Mouse (Mus musculus): ENCODE data around the gene Srrt. TPM values are rescaled to one million over a fixed set of nuclear protein-coding genes. Genes with fewer than 3 reads are reported as not detected.
A peak's percentile ranks its signal among the peaks of the same experiment; 100 is the strongest.

Srrt gene
- 58.6 and 69.9 TPM in 2 replicates for polyA plus RNA-seq (2014; fragmentation: Nextera tagmentation; extraction: Ambion mirVana)

- H3K27ac ChIP-seq (replicated peaks in 1 of 2; ENCODE audit: control insufficient read depth in 1 of 2, insufficient read depth in 1 of 2, low read depth in 2 of 2, low read length in 2 of 2): peak within 1 kb of the TSS; percentile 87 to 95
- under 1% methylated on average over 64 of the region's 72 CpGs for WGBS
- H3K9ac ChIP-seq (ENCODE audit: low read length): peak within 1 kb of the TSS; percentile 98
- H3K9me3 ChIP-seq (ENCODE audit: control insufficient read depth, low read length): no peaks in the 10 kb centered on the region
- peaks cover 4 to 42% of the 10 kb centered on the region in 2 experiments for H3K4me1 ChIP-seq (ENCODE audit: control insufficient read depth in 2 of 2, insufficient read depth in 2 of 2, low read length in 2 of 2)
- peak within 1 kb of the TSS; percentile 91 to 97 for H3K4me3 ChIP-seq (ENCODE audit: control insufficient read depth in 1 of 2, insufficient read depth in 1 of 2, low read depth in 1 of 2, low read length in 2 of 2)
- no peaks in the 10 kb centered on the region for H3K27me3 ChIP-seq (ENCODE audit: control insufficient read depth, insufficient read depth, low read length)
- H3K4me2 ChIP-seq (ENCODE audit: low read length): peak within 1 kb of the TSS; percentile 77
- H3K36me3 ChIP-seq (ENCODE audit: control insufficient read depth, insufficient read depth, low read length): peaks cover 71% of the 10 kb centered on the region
- peak; percentile 78 for ATAC-seq (ENCODE audit: insufficient number of reproducible peaks, insufficient read depth, low FRiP score, low read depth)
These were observed at the start of gene Srrt for GRCm38 (mm10) chr5:137307071-137307912. Gene Srrt (minus strand): TSS chr5:137307674.

- Histone ChIP-seq H3K9ac (ENCODE audit: low read length) (no peak overlapping the region), H3K9me3 (ENCODE audit: control insufficient read depth, low read length) (no peaks in the 10 kb centered on the region), H3K4me2 (ENCODE audit: low read length) (peak overlapping the region; percentile 78), H3K27ac (replicated peaks in 1 of 2; ENCODE audit: control insufficient read depth in 1 of 2, insufficient read depth in 1 of 2, low read depth in 2 of 2, low read length in 2 of 2) (no peak overlapping the region), H3K4me3 (ENCODE audit: control insufficient read depth in 1 of 2, insufficient read depth in 1 of 2, low read depth in 1 of 2, low read length in 2 of 2) (no peak overlapping the region), H3K4me1 (ENCODE audit: control insufficient read depth in 2 of 2, insufficient read depth in 2 of 2, low read length in 2 of 2) (peaks cover 15 to 19% of the 10 kb centered on the region in 2 experiments), H3K27me3 (ENCODE audit: control insufficient read depth, insufficient read depth, low read length) (no peaks in the 10 kb centered on the region), H3K36me3 (ENCODE audit: control insufficient read depth, insufficient read depth, low read length) (peaks cover 57% of the 10 kb centered on the region)
- 78% methylated on average over 17 of the region's 17 CpGs for WGBS
- ATAC-seq (ENCODE audit: insufficient number of reproducible peaks, insufficient read depth, low FRiP score, low read depth): no peak
These were observed 46.6 kb upstream of the Srrt start for GRCm38 (mm10) chr5:137354091-137354490.

- 10% methylated on average over 16 of the region's 16 CpGs for WGBS
- Histone ChIP-seq H3K9me3 (ENCODE audit: control insufficient read depth, low read length) (no peaks in the 10 kb centered on the region), H3K27me3 (ENCODE audit: control insufficient read depth, insufficient read depth, low read length) (no peaks in the 10 kb centered on the region), H3K4me1 (ENCODE audit: control insufficient read depth in 2 of 2, insufficient read depth in 2 of 2, low read length in 2 of 2) (peaks cover 23 to 32% of the 10 kb centered on the region in 2 experiments), H3K4me3 (ENCODE audit: control insufficient read depth in 1 of 2, insufficient read depth in 1 of 2, low read depth in 1 of 2, low read length in 2 of 2) (peak overlapping the region; percentile 59 to 91), H3K9ac (ENCODE audit: low read length) (peak overlapping the region; percentile 97), H3K36me3 (ENCODE audit: control insufficient read depth, insufficient read depth, low read length) (peaks cover 39% of the 10 kb centered on the region), H3K27ac (replicated peaks in 1 of 2; ENCODE audit: control insufficient read depth in 1 of 2, insufficient read depth in 1 of 2, low read depth in 2 of 2, low read length in 2 of 2) (peak overlapping the region; percentile 6 to 98; a peak in 3 of 4 replicates), H3K4me2 (ENCODE audit: low read length) (peak overlapping the region; percentile 78)
- ATAC-seq (ENCODE audit: insufficient number of reproducible peaks, insufficient read depth, low FRiP score, low read depth): no peak
These were observed 44.8 kb upstream of the Srrt start for GRCm38 (mm10) chr5:137352011-137352975.

GRCm38 (mm10) chr5:137351394-137351793 lies 43.9 kb upstream of the Srrt start:
- no peak for ATAC-seq (ENCODE audit: insufficient number of reproducible peaks, insufficient read depth, low FRiP score, low read depth)
- peak overlapping the region; percentile 78 for H3K4me2 ChIP-seq (ENCODE audit: low read length)
- H3K9me3 ChIP-seq (ENCODE audit: control insufficient read depth, low read length): no peaks in the 10 kb centered on the region
- peaks cover 30% of the 10 kb centered on the region for H3K36me3 ChIP-seq (ENCODE audit: control insufficient read depth, insufficient read depth, low read length)
- H3K27ac ChIP-seq (replicated peaks in 1 of 2; ENCODE audit: control insufficient read depth in 1 of 2, insufficient read depth in 1 of 2, low read depth in 2 of 2, low read length in 2 of 2): peak overlapping the region; percentile 29 to 98
- no peaks in the 10 kb centered on the region for H3K27me3 ChIP-seq (ENCODE audit: control insufficient read depth, insufficient read depth, low read length)
- peaks cover 25 to 39% of the 10 kb centered on the region in 2 experiments for H3K4me1 ChIP-seq (ENCODE audit: control insufficient read depth in 2 of 2, insufficient read depth in 2 of 2, low read length in 2 of 2)
- peak overlapping the region; percentile 97 for H3K9ac ChIP-seq (ENCODE audit: low read length)
- 32% methylated on average over 4 of the region's 4 CpGs for WGBS
- peak overlapping the region; percentile 59 to 91 for H3K4me3 ChIP-seq (ENCODE audit: control insufficient read depth in 1 of 2, insufficient read depth in 1 of 2, low read depth in 1 of 2, low read length in 2 of 2)

- Histone ChIP-seq H3K4me3 (ENCODE audit: control insufficient read depth in 1 of 2, insufficient read depth in 1 of 2, low read depth in 1 of 2, low read length in 2 of 2) (peak overlapping the region; percentile 59 to 91), H3K9ac (ENCODE audit: low read length) (peak overlapping the region; percentile 97), H3K4me2 (ENCODE audit: low read length) (peak overlapping the region; percentile 78), H3K4me1 (ENCODE audit: control insufficient read depth in 2 of 2, insufficient read depth in 2 of 2, low read length in 2 of 2) (peaks cover 27 to 43% of the 10 kb centered on the region in 2 experiments), H3K36me3 (ENCODE audit: control insufficient read depth, insufficient read depth, low read length) (peaks cover 27% of the 10 kb centered on the region), H3K9me3 (ENCODE audit: control insufficient read depth, low read length) (no peaks in the 10 kb centered on the region), H3K27ac (replicated peaks in 1 of 2; ENCODE audit: control insufficient read depth in 1 of 2, insufficient read depth in 1 of 2, low read depth in 2 of 2, low read length in 2 of 2) (peak overlapping the region; percentile 29 to 98), H3K27me3 (ENCODE audit: control insufficient read depth, insufficient read depth, low read length) (no peaks in the 10 kb centered on the region)
- ATAC-seq (ENCODE audit: insufficient number of reproducible peaks, insufficient read depth, low FRiP score, low read depth): no peak
- 8% methylated on average over 8 of the region's 8 CpGs for WGBS
These were observed 43.5 kb upstream of the Srrt start for GRCm38 (mm10) chr5:137351058-137351380.

- peak overlapping the region; percentile 59 to 91 for H3K4me3 ChIP-seq (ENCODE audit: control insufficient read depth in 1 of 2, insufficient read depth in 1 of 2, low read depth in 1 of 2, low read length in 2 of 2)
- H3K4me2 ChIP-seq (ENCODE audit: low read length): peak overlapping the region; percentile 78
- H3K36me3 ChIP-seq (ENCODE audit: control insufficient read depth, insufficient read depth, low read length): peaks cover 21% of the 10 kb centered on the region
- peak overlapping the region; percentile 87 to 98 for H3K27ac ChIP-seq (replicated peaks in 1 of 2; ENCODE audit: control insufficient read depth in 1 of 2, insufficient read depth in 1 of 2, low read depth in 2 of 2, low read length in 2 of 2)
- H3K9me3 ChIP-seq (ENCODE audit: control insufficient read depth, low read length): no peaks in the 10 kb centered on the region
- H3K27me3 ChIP-seq (ENCODE audit: control insufficient read depth, insufficient read depth, low read length): no peaks in the 10 kb centered on the region
- WGBS: 1% methylated on average over 55 of the region's 55 CpGs
- peak; percentile 49 for ATAC-seq (ENCODE audit: insufficient number of reproducible peaks, insufficient read depth, low FRiP score, low read depth)
- peaks cover 30 to 48% of the 10 kb centered on the region in 2 experiments for H3K4me1 ChIP-seq (ENCODE audit: control insufficient read depth in 2 of 2, insufficient read depth in 2 of 2, low read length in 2 of 2)
- peak overlapping the region; percentile 97 for H3K9ac ChIP-seq (ENCODE audit: low read length)
These were observed 43.0 kb upstream of the Srrt start for GRCm38 (mm10) chr5:137350205-137351057.
